Mouse (Mus musculus) lung, postnatal 0 days (tissue): ENCODE data around the gene Arid3a.

Experiments
- CTCF ChIP-seq: IDR thresholded peaks from 2 replicates; pipeline ENCODE4 v1.5.1; 2016; ENCODE audit warnings: antibody characterized with exemption, mild to moderate bottlenecking
- EP300 ChIP-seq: IDR thresholded peaks from 2 replicates; pipeline ENCODE4 v1.6.1; 2016; ENCODE audit warnings: antibody characterized with exemption, mild to moderate bottlenecking, control low read depth

DNA sequence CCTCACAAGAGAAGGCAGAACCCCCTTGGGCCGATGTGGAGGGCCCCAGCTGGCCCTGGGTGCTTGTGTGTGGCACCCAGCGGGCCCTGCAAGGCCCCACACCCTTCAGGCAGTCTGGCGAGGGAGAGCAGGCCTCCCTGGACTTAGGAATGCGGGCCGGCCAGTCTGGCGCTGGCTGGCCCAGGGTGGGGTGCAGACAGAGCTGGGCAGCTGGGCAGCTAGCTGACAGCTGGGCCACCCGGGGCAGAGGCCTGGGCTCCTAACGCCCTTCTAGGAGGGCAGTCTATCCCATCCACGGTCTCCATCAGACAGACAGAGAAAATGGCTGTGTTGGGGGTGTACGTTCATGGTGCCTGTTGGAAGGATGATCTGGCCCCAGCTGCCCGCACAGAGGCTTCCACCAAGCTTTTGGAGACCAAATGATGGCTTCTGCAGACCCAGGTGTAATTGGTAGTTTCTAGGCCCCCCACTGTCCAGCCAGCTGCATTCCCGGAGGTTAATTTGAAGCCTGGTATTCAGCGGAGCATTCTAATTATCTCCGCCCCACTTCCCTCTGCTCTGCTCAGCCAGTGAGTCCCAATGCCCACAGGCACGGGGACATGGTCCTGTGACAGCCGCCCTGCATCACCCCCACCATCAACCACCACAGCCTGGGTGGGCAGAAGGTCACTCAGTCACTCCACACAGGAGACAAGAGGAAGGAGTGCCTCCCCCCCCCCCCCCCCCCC is 18.8 kb downstream of the Arid3a start:
- TF ChIP-seq CTCF, result no peak
- no peak for TF ChIP-seq EP300
